ENCODE assay signal across 9 mouse cellular contexts in the genomic region with DNA sequence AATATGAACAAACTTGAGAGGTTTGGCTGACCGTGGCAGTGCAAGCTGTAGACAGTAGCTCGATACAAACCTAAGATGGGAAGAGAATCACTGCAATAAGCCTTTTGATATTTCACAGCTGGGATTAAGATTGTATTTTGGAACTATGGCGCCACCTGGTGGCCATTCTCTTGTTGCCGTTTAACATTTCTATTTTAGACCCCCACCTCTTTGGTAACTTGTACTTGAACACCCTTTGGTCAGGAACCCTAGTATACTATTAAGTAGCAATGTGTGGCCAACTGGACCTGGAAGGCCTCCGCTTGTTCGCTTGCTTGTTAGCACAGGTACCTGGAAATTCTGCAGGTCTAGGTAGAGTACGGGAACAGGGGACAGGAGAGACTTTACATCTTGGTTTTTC. TPM values are rescaled to one million over a fixed set of nuclear protein-coding genes. Genes with fewer than 3 reads are reported as not detected.
A peak's percentile ranks its signal among the peaks of the same experiment; 100 is the strongest.
DNase-seq lines count a peak whose midpoint lies in the region; ATAC-seq and TF ChIP-seq lines count a peak whose summit lies in the region.
"Had no signal": no experiment of that assay in that cellular context is flagged by ENCODE, and none has a peak within 500 bp of the region (broad histone marks: within the 10 kb centered on the region; RNA-seq: fewer than 3 reads in every experiment).

No protein-coding gene starts in this region.

- H3K36me3 ChIP-seq in lung, embryonic 14.5 days (ENCODE audit: insufficient read depth): no peaks in the 10 kb centered on the region

- no peak overlapping the region for H3K4me2 ChIP-seq in lung, embryonic 14.5 days

- WGBS in lung, embryonic 14.5 days: 15% methylated on average over 7 of the region's 7 CpGs

- H3K9me3 ChIP-seq in lung, embryonic 14.5 days (ENCODE audit: low read depth, low read length): no peaks in the 10 kb centered on the region

- no peaks in the 10 kb centered on the region for H3K4me1 ChIP-seq in lung, embryonic 14.5 days (ENCODE audit: insufficient read depth)

- peak; percentile 82 for DNase-seq in 416B (ENCODE audit: low read depth)
- peak; percentile 90 for DNase-seq in NIH3T3 (ENCODE audit: low read depth)
- DNase-seq in cerebellum, adult 9-11 months: peak; percentile 18
- peak; percentile 65 to 73 for DNase-seq in frontal cortex, postnatal 36 days (ENCODE audit: low spot score in 2 of 2)
- DNase-seq in kidney, postnatal 25 days: peak; percentile 60 to 89
- peak; percentile 95 for DNase-seq in lung, embryonic 14.5 days
- DNase-seq in ovary, postnatal 10 days (ENCODE audit: low spot score): peak; percentile 52
- peak; percentile 71 for DNase-seq in thymus, postnatal 14 days

- H3K27ac ChIP-seq in lung, embryonic 14.5 days (ENCODE audit: low read depth): no peak overlapping the region

- no peak overlapping the region for H3K9ac ChIP-seq in lung, embryonic 14.5 days

- H3K4me3 ChIP-seq in lung, embryonic 14.5 days (ENCODE audit: low read depth, low read length): no peak overlapping the region
- H3K4me3 ChIP-seq: erythroblast, embryonic 14.5 days had no signal

- peak; percentile 86 for TF ChIP-seq CTCF in lung, embryonic 14.5 days (IDR thresholded peaks at IDR 0.05; ENCODE audit: low read depth)

- no peak for ATAC-seq in lung, embryonic 14.5 days (ENCODE audit: insufficient read depth)

- no peaks in the 10 kb centered on the region for H3K27me3 ChIP-seq in lung, embryonic 14.5 days (ENCODE audit: insufficient read depth, low read length)

RNA-seq across cellular contexts. Expression of a gene that starts 33.2 kb away (rescaled TPM):
- 0.29 and 0.89 TPM in 2 replicates for polyA plus RNA-seq in lung, embryonic 14.5 days (2014; fragmentation: Nextera tagmentation; extraction: Ambion mirVana)
- polyA plus RNA-seq: erythroblast, embryonic 14.5 days had no signal

Comparison
In these comparisons a context has a peak if more than half of its experiments do, and no peak if none do; other contexts are left out.
1. DNase-seq: peak in every context shown above with its lines; median percentile 95 in lung, embryonic 14.5 days; 90 in NIH3T3; 82 in 416B; 74 in kidney, postnatal 25 days; 71 in thymus, postnatal 14 days; 69 in frontal cortex, postnatal 36 days; 52 in ovary, postnatal 10 days; 18 in cerebellum, adult 9-11 months.